9 mouse cellular contexts compared by ENCODE assay signal in the genomic region with DNA sequence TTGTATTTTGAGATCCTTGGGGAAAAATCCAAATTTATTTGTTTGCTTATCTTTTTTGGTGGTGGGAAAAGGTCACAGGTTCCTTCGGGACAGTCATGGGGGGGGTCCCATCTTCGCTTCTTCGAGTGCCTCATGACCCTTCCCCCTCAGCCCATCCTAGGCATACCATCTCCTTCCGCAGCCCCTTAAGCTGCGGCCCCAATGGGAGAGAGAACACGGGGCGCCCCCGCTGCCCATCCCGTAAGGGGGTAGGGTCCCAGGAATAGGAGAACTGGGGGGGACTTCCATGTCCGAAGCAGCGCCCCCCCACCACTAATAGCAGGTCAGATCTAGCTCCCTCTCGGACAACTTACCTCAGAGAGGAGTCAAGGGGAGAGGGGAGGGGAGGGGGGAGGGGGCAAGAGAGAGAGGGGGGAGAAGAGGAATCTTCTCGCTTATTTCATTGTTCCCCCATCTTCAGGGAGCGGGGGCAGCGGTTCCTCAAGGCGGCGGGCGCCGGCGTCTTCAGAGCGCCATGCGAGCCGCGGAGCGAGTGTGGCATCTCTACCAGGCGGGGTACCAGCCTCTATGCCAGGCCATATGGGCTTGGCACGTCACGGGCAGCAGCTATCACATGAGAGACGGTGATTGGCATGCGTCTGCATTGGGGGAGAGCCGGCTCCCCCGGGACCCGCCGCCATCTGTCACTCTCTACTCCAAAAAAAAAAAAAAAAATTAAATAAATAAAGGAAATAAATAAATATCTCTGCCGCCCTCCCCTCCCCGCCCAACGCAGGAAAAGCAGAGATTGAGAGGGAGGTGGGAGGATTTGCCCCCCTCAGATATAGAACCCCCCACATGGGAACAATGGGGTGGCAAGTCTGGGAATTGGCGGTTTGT. TPM values are rescaled to one million over a fixed set of nuclear protein-coding genes. Genes with fewer than 3 reads are reported as not detected.
DNase-seq lines count a peak whose midpoint lies in the region; ATAC-seq and TF ChIP-seq lines count a peak whose summit lies in the region.
"Had no signal": no experiment of that assay in that cellular context is flagged by ENCODE, and none has a peak within 500 bp of the region (broad histone marks: within the 10 kb centered on the region; RNA-seq: fewer than 3 reads in every experiment).

A gene (minus strand): TSS at position 568 of the 879 bp plus-strand sequence.

- peak within 1 kb of the TSS; percentile 39 for H3K4me2 ChIP-seq in kidney, postnatal 0 days (ENCODE audit: low read length)
- H3K4me2 ChIP-seq in intestine, embryonic 16.5 days (ENCODE audit: low read depth, low read length), result peak within 1 kb of the TSS; percentile 43

- H3K9ac ChIP-seq in kidney, postnatal 0 days (ENCODE audit: low read depth, low read length), result no peak within 1 kb of the TSS
- H3K9ac ChIP-seq in intestine, embryonic 16.5 days (ENCODE audit: low read depth, low read length), result no peak within 1 kb of the TSS
- H3K9ac ChIP-seq: liver, embryonic 14.5 days had no signal

- no peak within 1 kb of the TSS for H3K27ac ChIP-seq in kidney, postnatal 0 days
- no peak within 1 kb of the TSS for H3K27ac ChIP-seq in intestine, embryonic 16.5 days (ENCODE audit: low read length)
- no peak within 1 kb of the TSS; the same call in 1 of the 2 replicates for H3K27ac ChIP-seq in midbrain, embryonic 10.5 days (replicated peaks)
- H3K27ac ChIP-seq: liver, embryonic 14.5 days had no signal

- DNase-seq in kidney, postnatal 0 days (ENCODE audit: low spot score), result no peak
- no peak for DNase-seq in kidney, postnatal 10 days
- peak; percentile 94 to 96 for DNase-seq in cerebellum, postnatal 25 days
- DNase-seq in midbrain, embryonic 10.5 days (ENCODE audit: low spot score), result peak; percentile 15
- DNase-seq in embryo, embryonic 11 days, result no peak
- DNase-seq in spleen, adult 12 weeks (ENCODE audit: low spot score), result no peak
- DNase-seq in gastrocnemius, postnatal 25 days, result no peak

- TF ChIP-seq CTCF in kidney, postnatal 0 days (IDR thresholded peaks at IDR 0.05; ENCODE audit: low read depth), result no peak

- no peak for ATAC-seq in kidney, postnatal 0 days (replicated peaks; ENCODE audit: low FRiP score, low read depth)
- no peak for ATAC-seq in intestine, embryonic 16.5 days

- H3K9me3 ChIP-seq in kidney, postnatal 0 days (replicated peaks; ENCODE audit: low read length), result no peaks in the 10 kb centered on the region
- H3K9me3 ChIP-seq in intestine, embryonic 16.5 days (ENCODE audit: control insufficient read depth, low read length), result no peaks in the 10 kb centered on the region
- no peaks in the 10 kb centered on the region for H3K9me3 ChIP-seq in midbrain, embryonic 10.5 days (replicated peaks)

- H3K36me3 ChIP-seq in kidney, postnatal 0 days (ENCODE audit: insufficient read depth, low read length), result no peaks in the 10 kb centered on the region
- no peaks in the 10 kb centered on the region for H3K36me3 ChIP-seq in intestine, embryonic 16.5 days (ENCODE audit: control insufficient read depth, insufficient read depth, low read length)
- no peaks in the 10 kb centered on the region for H3K36me3 ChIP-seq in midbrain, embryonic 10.5 days

- peak within 1 kb of the TSS; percentile 28 for H3K4me3 ChIP-seq in kidney, postnatal 0 days (replicated peaks; ENCODE audit: low read depth, low read length)
- H3K4me3 ChIP-seq in intestine, embryonic 16.5 days (ENCODE audit: low read length), result peak within 1 kb of the TSS; percentile 36
- peak within 1 kb of the TSS; percentile 44 for H3K4me3 ChIP-seq in midbrain, embryonic 10.5 days

- peaks cover 14% of the 10 kb centered on the region for H3K4me1 ChIP-seq in kidney, postnatal 0 days (replicated peaks; ENCODE audit: insufficient read depth, low read length)
- H3K4me1 ChIP-seq in intestine, embryonic 16.5 days (ENCODE audit: control insufficient read depth, insufficient read depth, low read length), result peaks cover 22% of the 10 kb centered on the region
- H3K4me1 ChIP-seq in midbrain, embryonic 10.5 days, result peaks cover 40% of the 10 kb centered on the region

- 3% methylated on average over 37 of the region's 38 CpGs for WGBS in kidney, postnatal 0 days
- 3% methylated on average over 38 of the region's 38 CpGs for WGBS in intestine, embryonic 16.5 days
- 2% methylated on average over 37 of the region's 38 CpGs for WGBS in midbrain, embryonic 10.5 days

- peaks cover 93% of the 10 kb centered on the region for H3K27me3 ChIP-seq in kidney, postnatal 0 days (ENCODE audit: insufficient read depth, low read length)
- H3K27me3 ChIP-seq in intestine, embryonic 16.5 days (replicated peaks; ENCODE audit: control insufficient read depth, insufficient read depth, low read length), result peaks cover 93% of the 10 kb centered on the region
- peaks cover 100% of the 10 kb centered on the region for H3K27me3 ChIP-seq in midbrain, embryonic 10.5 days (ENCODE audit: low read depth, poor library complexity, severe bottlenecking)

RNA-seq across cellular contexts. Expression of the gene that starts here (rescaled TPM):
- polyA plus RNA-seq in kidney, postnatal 0 days (2015; fragmentation: Nextera tagmentation; extraction: Ambion mirVana), result not detected in 2 replicates
- polyA plus RNA-seq in intestine, embryonic 16.5 days (2015; fragmentation: Nextera tagmentation; extraction: Ambion mirVana), result 0.05 TPM in 1 of 2 replicates, not detected in the other
- 0.05 and 0.09 TPM in 2 replicates for polyA plus RNA-seq in midbrain, embryonic 10.5 days (2016; fragmentation: Nextera tagmentation; extraction: Ambion mirVana)
- total RNA-seq in gastrocnemius, postnatal 25 days (2021), result not detected
- polyA plus RNA-seq: liver, embryonic 14.5 days had no signal

Comparison
In these comparisons a context has a peak if more than half of its experiments do, and no peak if none do; other contexts are left out.
1. Peak in DNase-seq and H3K4me3 ChIP-seq in midbrain, embryonic 10.5 days; RNA of the gene not detected or under 1 TPM.
2. DNase-seq: peak in cerebellum, postnatal 25 days (2 of 2); none in kidney, postnatal 0 days (single experiment), kidney, postnatal 10 days (single experiment), embryo, embryonic 11 days (single experiment), spleen, adult 12 weeks (single experiment) and gastrocnemius, postnatal 25 days (single experiment).
3. Peak in every context shown above with its lines, with median percentiles within 50 percentile points of each other: H3K4me3 ChIP-seq.